Mouse (Mus musculus) embryonic facial prominence, embryonic 14.5 days (tissue): Measurements from ENCODE around the gene Psmc4. TPM values are rescaled to one million over a fixed set of nuclear protein-coding genes. Genes with fewer than 3 reads are reported as not detected.

Experiments used
- polyA plus RNA-seq: library from polyadenylated mRNA; unstranded; fragments of >200 nt; fragmentation: Nextera tagmentation; extraction: Ambion mirVana; gene quantifications from 2 replicates; pipeline ENCODE4 v1.2.1, GENCODE M21; 2014

Psmc4 gene
- polyA plus RNA-seq, 1 experiment from 2014 or later: 247 TPM

Other genes starting within 250 kb of the Psmc4 start
- gene Zfp626, start 242.9 kb downstream of the Psmc4 start, polyA plus RNA-seq: 1.8 and 1.9 TPM in 2 replicates
- gene Zfp59, start 211.5 kb downstream of the Psmc4 start, polyA plus RNA-seq: 8.4 and 9.6 TPM in 2 replicates
- gene Zfp607a, start 192.6 kb downstream of the Psmc4 start, polyA plus RNA-seq: 3.1 and 3.2 TPM in 2 replicates
- 8.0 and 8.3 TPM in 2 replicates for gene Zfp974, start 120.6 kb downstream of the Psmc4 start, polyA plus RNA-seq
- gene Zfp780b, start 70.9 kb downstream of the Psmc4 start, polyA plus RNA-seq: 10.5 and 10.9 TPM in 2 replicates
- gene Zfp850, start 36.0 kb downstream of the Psmc4 start, polyA plus RNA-seq: 4.6 and 4.9 TPM in 2 replicates
- gene Fcgbp, start 21.1 kb upstream of the Psmc4 start, polyA plus RNA-seq: 0.34 and 0.58 TPM in 2 replicates
- gene 9530053A07Rik, start 79.4 kb upstream of the Psmc4 start, polyA plus RNA-seq: 0.01 TPM in 1 of 2 replicates, not detected in the other
- gene Fbl, start 119.6 kb upstream of the Psmc4 start, polyA plus RNA-seq: 42.4 and 46.5 TPM in 2 replicates
- gene Dyrk1b, start 129.4 kb upstream of the Psmc4 start, polyA plus RNA-seq: 12.2 and 13.5 TPM in 2 replicates
- 4.9 and 6.3 TPM in 2 replicates for gene Eid2, start 217.8 kb upstream of the Psmc4 start, polyA plus RNA-seq
- gene Eid2b, start 227.6 kb upstream of the Psmc4 start, polyA plus RNA-seq: 13.4 TPM in 2 replicates
- gene Selenov, start 241.1 kb upstream of the Psmc4 start, polyA plus RNA-seq: 0.42 TPM in 1 of 2 replicates, not detected in the other